Mouse (Mus musculus): ENCODE results near the gene P3h1.

DNA sequence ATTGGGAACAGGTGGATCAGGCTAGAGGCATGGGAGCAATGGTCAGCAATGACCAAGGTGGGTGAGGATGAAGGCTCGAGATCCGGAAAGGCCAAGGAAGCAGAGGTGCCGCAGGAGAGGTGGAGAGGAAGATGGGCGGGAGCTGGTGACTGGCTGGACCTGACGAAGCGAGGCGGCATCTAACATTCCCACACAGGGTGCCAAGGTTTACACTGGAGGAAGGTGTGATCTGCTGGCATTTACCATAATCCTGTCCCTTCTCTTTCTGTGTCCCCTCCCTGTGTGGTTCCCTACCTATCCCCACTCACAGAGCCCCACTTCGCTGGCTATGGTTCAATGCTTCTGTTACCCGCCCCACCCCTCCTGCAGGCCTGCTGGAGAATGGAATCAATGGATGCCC lies 13.2 kb downstream of the P3h1 start:
- TF ChIP-seq POLR2AphosphoS2 (IDR thresholded peaks at IDR 0.05; ENCODE audit: insufficient read length, low read depth), result no peak
- TF ChIP-seq POLR2A (IDR thresholded peaks at IDR 0.05; ENCODE audit: insufficient read length, low read depth), result no peak
- TF ChIP-seq TCF12 (IDR thresholded peaks at IDR 0.05; ENCODE audit: insufficient read depth, poor library complexity, severe bottlenecking), result no peak
- TF ChIP-seq USF1 (IDR thresholded peaks at IDR 0.05; ENCODE audit: low read depth), result no peak
- no peak for TF ChIP-seq MAX (IDR thresholded peaks at IDR 0.05; ENCODE audit: low read depth)

All from myocyte (in vitro differentiated cells).